Mouse (Mus musculus): ENCODE results near the gene Fam214a. TPM values are rescaled to one million over a fixed set of nuclear protein-coding genes. Genes with fewer than 3 reads are reported as not detected.

Gene Fam214a
- total RNA-seq, 4 experiments from 2014 or later: 19.4 to 35.5 (median 24.3) TPM

- DNase-seq (ENCODE audit: low spot score in 2 of 2): no peak
These were observed 1.2 kb upstream of the Fam214a start for GRCm38 (mm10) chr9:74951491-74951890.

GRCm38 (mm10) chr9:74952106-74952505 is 578 bp upstream of the Fam214a start:
- peak in 1 of 2 experiments; percentile 11 for DNase-seq (ENCODE audit: low spot score in 2 of 2)

- peak; percentile 67 to 78 for DNase-seq (ENCODE audit: low spot score in 2 of 2)
These were observed 728 bp downstream of the Fam214a start for GRCm38 (mm10) chr9:74953265-74953958.

- no peak for DNase-seq (ENCODE audit: low spot score in 2 of 2)
These were observed 1.2 kb downstream of the Fam214a start for GRCm38 (mm10) chr9:74953959-74954279.

- DNase-seq (ENCODE audit: low spot score in 2 of 2): no peak
These were observed 1.7 kb downstream of the Fam214a start for GRCm38 (mm10) chr9:74954387-74954786.

GRCm38 (mm10) chr9:74960630-74961029 is 7.9 kb downstream of the Fam214a start:
- no peak for DNase-seq (ENCODE audit: low spot score in 2 of 2)

- no peak for DNase-seq (ENCODE audit: low spot score in 2 of 2)
These were observed 8.4 kb downstream of the Fam214a start for GRCm38 (mm10) chr9:74961073-74961575.

GRCm38 (mm10) chr9:74963953-74964352 is 11.3 kb downstream of the Fam214a start:
- no peak for DNase-seq (ENCODE audit: low spot score in 2 of 2)

GRCm38 (mm10) chr9:74964866-74965384 is 12.2 kb downstream of the Fam214a start:
- DNase-seq (ENCODE audit: low spot score in 2 of 2): no peak

- DNase-seq (ENCODE audit: low spot score in 2 of 2): no peak
These were observed 13.5 kb downstream of the Fam214a start for GRCm38 (mm10) chr9:74966200-74966599.

- DNase-seq (ENCODE audit: low spot score in 2 of 2): no peak
These were observed 16.2 kb downstream of the Fam214a start for GRCm38 (mm10) chr9:74968647-74969428.

GRCm38 (mm10) chr9:74970591-74970990 is 17.9 kb downstream of the Fam214a start:
- no peak for DNase-seq (ENCODE audit: low spot score in 2 of 2)

GRCm38 (mm10) chr9:74971191-74971976 is 18.7 kb downstream of the Fam214a start:
- no peak for DNase-seq (ENCODE audit: low spot score in 2 of 2)

GRCm38 (mm10) chr9:74972736-74973135 is 20.1 kb downstream of the Fam214a start:
- no peak for DNase-seq (ENCODE audit: low spot score in 2 of 2)

GRCm38 (mm10) chr9:74973154-74973553 is 20.5 kb downstream of the Fam214a start:
- DNase-seq (ENCODE audit: low spot score in 2 of 2): no peak

GRCm38 (mm10) chr9:74974758-74975157 is 22.1 kb downstream of the Fam214a start:
- peak; percentile 18 to 46 for DNase-seq (ENCODE audit: low spot score in 2 of 2)

- DNase-seq (ENCODE audit: low spot score in 2 of 2): no peak
These were observed 22.7 kb downstream of the Fam214a start for GRCm38 (mm10) chr9:74975416-74975815.

GRCm38 (mm10) chr9:74975911-74976563 is 23.4 kb downstream of the Fam214a start:
- peak; percentile 75 to 87 for DNase-seq (ENCODE audit: low spot score in 2 of 2)

- no peak for DNase-seq (ENCODE audit: low spot score in 2 of 2)
These were observed 24.6 kb downstream of the Fam214a start for GRCm38 (mm10) chr9:74977251-74977650.

GRCm38 (mm10) chr9:74977962-74978361 is 25.3 kb downstream of the Fam214a start:
- no peak for DNase-seq (ENCODE audit: low spot score in 2 of 2)

GRCm38 (mm10) chr9:74978868-74979267 is 26.2 kb downstream of the Fam214a start:
- DNase-seq (ENCODE audit: low spot score in 2 of 2): no peak
